Mouse (Mus musculus) embryonic facial prominence, embryonic 14.5 days (tissue): ENCODE data around the gene Zfp512b. TPM values are rescaled to one million over a fixed set of nuclear protein-coding genes. Genes with fewer than 3 reads are reported as not detected.

Source experiments
- ATAC-seq: fragments of 200-750 bp; cut with Nextera tagmentation; 2 replicates; pipeline ENCODE4 v1.8.0; 2017; ENCODE audit warnings: low read depth, moderate number of reproducible peaks, moderate TSS enrichment
- DNase-seq: peaks from one replicate; pipeline ENCODE4 v3.0.0-alpha.2; 2015; ENCODE audit warnings: low spot score
- H3K27ac ChIP-seq: fragments of 300-500 bp; sonication (generic); replicated peaks from 2 replicates; pipeline ENCODE4 v1.5.1; 2014; ENCODE audit warnings: low read depth, mild to moderate bottlenecking, low read length, moderate library complexity
- H3K27me3 ChIP-seq: fragments of 300-500 bp; sonication (generic); replicated peaks from 2 replicates; pipeline ENCODE4 v1.6.1; 2014; ENCODE audit warnings: low read length; ENCODE audit not compliant: control insufficient read depth, insufficient read depth
- H3K36me3 ChIP-seq: fragments of 300-500 bp; sonication (generic); 2 replicates; pipeline ENCODE4 v1.6.1; 2014; ENCODE audit warnings: low read length, mixed read lengths; ENCODE audit not compliant: control insufficient read depth, insufficient read depth
- H3K4me1 ChIP-seq: fragments of 300-500 bp; sonication (generic); 2 replicates; pipeline ENCODE4 v1.6.1; 2014; ENCODE audit warnings: antibody characterized with exemption, low read length; ENCODE audit not compliant: control insufficient read depth, insufficient read depth
- H3K4me2 ChIP-seq: fragments of 300-500 bp; sonication (generic); 2 replicates; pipeline ENCODE4 v1.6.1; 2014; ENCODE audit warnings: low read depth, mild to moderate bottlenecking, low read length, moderate library complexity, mixed read lengths
- H3K4me3 ChIP-seq: fragments of 300-500 bp; sonication (generic); 2 replicates; pipeline ENCODE4 v1.5.1; 2014; ENCODE audit warnings: low read depth, mild to moderate bottlenecking, low read length
- H3K9ac ChIP-seq: fragments of 300-500 bp; sonication (generic); 2 replicates; pipeline ENCODE4 v1.6.1; 2014; ENCODE audit warnings: low read depth, mild to moderate bottlenecking, low read length, moderate library complexity, mixed read lengths
- H3K9me3 ChIP-seq: fragments of 300-500 bp; sonication (generic); 2 replicates; pipeline ENCODE4 v1.6.1; 2016; ENCODE audit warnings: low read length; ENCODE audit not compliant: control insufficient read depth
- WGBS: fragments of 180-500 bp; shearing (Covaris S2); extraction: QIAGEN DNeasy Blood & Tissue Kit; methylation state at CpG from one replicate; pipeline ENCODE4 v1.1.7; 2014; 5-methylcytosine and 5-hydroxymethylcytosine counted together
- polyA plus RNA-seq: library from polyadenylated mRNA; unstranded; fragments of >200 nt; fragmentation: Nextera tagmentation; extraction: Ambion mirVana; gene quantifications from 2 replicates; pipeline ENCODE4 v1.2.1, GENCODE M21; 2014

Zfp512b gene
- polyA plus RNA-seq, 1 experiment from 2014 or later: 42.0 TPM

- Histone ChIP-seq H3K27me3 (no peaks in the 10 kb centered on the region), H3K36me3 (peaks cover 71% of the 10 kb centered on the region), H3K9ac (no peak overlapping the region), H3K4me3 (no peak overlapping the region), H3K27ac (no peak overlapping the region), H3K9me3 (no peaks in the 10 kb centered on the region), H3K4me2 (no peak overlapping the region), H3K4me1 (peaks cover 4% of the 10 kb centered on the region)
- 93% methylated on average over 5 of the region's 5 CpGs for whole genome bisulfite sequencing
- ATAC-seq (no peak), DNase-seq (no peak)
Observed at GRCm38 (mm10) chr2:181585506-181585905, 7.1 kb downstream of the Zfp512b start.

- Histone ChIP-seq H3K36me3 (peaks cover 61% of the 10 kb centered on the region), H3K27me3 (no peaks in the 10 kb centered on the region), H3K9ac (no peak within 1 kb of the TSS), H3K4me3 (no peak within 1 kb of the TSS), H3K9me3 (no peaks in the 10 kb centered on the region), H3K4me2 (no peak within 1 kb of the TSS), H3K4me1 (peaks cover 10% of the 10 kb centered on the region), H3K27ac (no peak within 1 kb of the TSS)
- 92% methylated on average over 4 of the region's 4 CpGs for WGBS
- ATAC-seq (no peak), DNase-seq (no peak)
Observed at GRCm38 (mm10) chr2:181584411-181584942, 8.1 kb downstream of the Zfp512b start, which contains the start of gene Uckl1. Uckl1 (minus strand) TSS chr2:181584892.

GRCm38 (mm10) chr2:181583460-181584257, 8.9 kb downstream of the Zfp512b start:
- Histone ChIP-seq H3K4me2 (no peak overlapping the region), H3K36me3 (peaks cover 52% of the 10 kb centered on the region), H3K27me3 (no peaks in the 10 kb centered on the region), H3K9ac (no peak overlapping the region), H3K9me3 (no peaks in the 10 kb centered on the region), H3K4me1 (peaks cover 10% of the 10 kb centered on the region), H3K4me3 (no peak overlapping the region), H3K27ac (no peak overlapping the region)
- DNase-seq (no peak), ATAC-seq (no peak)
- WGBS: 92% methylated on average over 3 of the region's 3 CpGs

GRCm38 (mm10) chr2:181582939-181583338, 9.7 kb downstream of the Zfp512b start:
- Histone ChIP-seq H3K27ac (no peak overlapping the region), H3K4me2 (no peak overlapping the region), H3K9me3 (no peaks in the 10 kb centered on the region), H3K4me3 (no peak overlapping the region), H3K4me1 (peaks cover 10% of the 10 kb centered on the region), H3K9ac (no peak overlapping the region), H3K27me3 (no peaks in the 10 kb centered on the region), H3K36me3 (peaks cover 45% of the 10 kb centered on the region)
- 91% methylated on average over 1 of the region's 1 CpGs for WGBS
- DNase-seq (no peak), ATAC-seq (no peak)

GRCm38 (mm10) chr2:181582358-181582757, 10.2 kb downstream of the Zfp512b start:
- Histone ChIP-seq H3K9me3 (no peaks in the 10 kb centered on the region), H3K4me2 (peak overlapping the region; percentile 94), H3K4me3 (peak overlapping the region; percentile 81), H3K9ac (no peak overlapping the region; the same call in 1 of the 2 replicates), H3K27ac (no peak overlapping the region), H3K4me1 (peaks cover 10% of the 10 kb centered on the region), H3K36me3 (peaks cover 39% of the 10 kb centered on the region), H3K27me3 (no peaks in the 10 kb centered on the region)
- ATAC-seq (no peak), DNase-seq (no peak)
- 87% methylated on average over 2 of the region's 2 CpGs for WGBS

GRCm38 (mm10) chr2:181581402-181582120, 11.0 kb downstream of the Zfp512b start:
- WGBS: under 1% methylated on average over 43 of the region's 49 CpGs
- peak overlapping the region; percentile 94 for H3K4me2 ChIP-seq
- peak; percentile 87 for ATAC-seq
- H3K27ac ChIP-seq: peak overlapping the region; percentile 91
- peaks cover 31% of the 10 kb centered on the region for H3K36me3 ChIP-seq
- H3K9ac ChIP-seq: peak overlapping the region; percentile 89
- DNase-seq: peak; percentile 89
- peaks cover 10% of the 10 kb centered on the region for H3K4me1 ChIP-seq
- no peaks in the 10 kb centered on the region for H3K9me3 ChIP-seq
- H3K4me3 ChIP-seq: peak overlapping the region; percentile 81
- H3K27me3 ChIP-seq: no peaks in the 10 kb centered on the region

- Histone ChIP-seq H3K4me1 (peaks cover 10% of the 10 kb centered on the region), H3K36me3 (peaks cover 26% of the 10 kb centered on the region), H3K9me3 (no peaks in the 10 kb centered on the region), H3K4me2 (peak overlapping the region; percentile 94), H3K27me3 (no peaks in the 10 kb centered on the region), H3K9ac (peak overlapping the region; percentile 89), H3K27ac (peak overlapping the region; percentile 91), H3K4me3 (peak overlapping the region; percentile 81)
- peak; percentile 84 for ATAC-seq
- peak; percentile 94 for DNase-seq
- WGBS: 0% methylated on average over 11 of the region's 11 CpGs
Observed at GRCm38 (mm10) chr2:181581016-181581401, 11.6 kb downstream of the Zfp512b start.

GRCm38 (mm10) chr2:181580131-181580772, 12.4 kb downstream of the Zfp512b start:
- H3K9ac ChIP-seq: peak overlapping the region; percentile 89
- peaks cover 10% of the 10 kb centered on the region for H3K4me1 ChIP-seq
- WGBS: 66% methylated on average over 5 of the region's 5 CpGs
- H3K9me3 ChIP-seq: no peaks in the 10 kb centered on the region
- H3K27me3 ChIP-seq: no peaks in the 10 kb centered on the region
- peak overlapping the region; percentile 81 for H3K4me3 ChIP-seq
- H3K36me3 ChIP-seq: peaks cover 18% of the 10 kb centered on the region
- no peak overlapping the region; the same call in 1 of the 2 replicates for H3K27ac ChIP-seq
- ATAC-seq (no peak), DNase-seq (no peak)
- H3K4me2 ChIP-seq: peak overlapping the region; percentile 94
